Comparison of ENCODE assay signal across 15 mouse cellular contexts in genomic region chr2:101933301-101933700, GRCm38 (mm10).
"Had no signal": no experiment of that assay in that cellular context is flagged by ENCODE, and none has a peak within 500 bp of the region (broad histone marks: within the 10 kb centered on the region; RNA-seq: fewer than 3 reads in every experiment).

No protein-coding gene starts in this region.

- H3K4me3 ChIP-seq: kidney, embryonic 15.5 days; limb, embryonic 12.5 days; limb, embryonic 15.5 days; midbrain, embryonic 13.5 days; stomach, embryonic 15.5 days had no signal

- H3K4me2 ChIP-seq: kidney, embryonic 15.5 days; limb, embryonic 12.5 days; limb, embryonic 15.5 days; liver, embryonic 11.5 days; lung, embryonic 14.5 days; midbrain, embryonic 13.5 days; stomach, embryonic 15.5 days had no signal

- H3K27ac ChIP-seq: kidney, embryonic 15.5 days; limb, embryonic 12.5 days; limb, embryonic 15.5 days; liver, embryonic 14.5 days; macrophage; midbrain, embryonic 13.5 days; stomach, embryonic 15.5 days had no signal

- H3K27me3 ChIP-seq: kidney, embryonic 15.5 days; limb, embryonic 12.5 days; limb, embryonic 15.5 days; midbrain, embryonic 13.5 days; stomach, embryonic 15.5 days had no signal

- H3K36me3 ChIP-seq: kidney, embryonic 15.5 days; limb, embryonic 12.5 days; limb, embryonic 15.5 days; midbrain, embryonic 13.5 days; stomach, embryonic 15.5 days had no signal

- H3K4me1 ChIP-seq: kidney, embryonic 15.5 days; limb, embryonic 12.5 days; stomach, embryonic 15.5 days had no signal

- H3K9ac ChIP-seq: kidney, embryonic 15.5 days; limb, embryonic 12.5 days; limb, embryonic 15.5 days; liver, embryonic 14.5 days; liver, postnatal 0 days; lung, embryonic 14.5 days; midbrain, embryonic 13.5 days; stomach, embryonic 15.5 days had no signal

- ATAC-seq: liver, postnatal 0 days; lung, postnatal 0 days; midbrain, embryonic 13.5 days had no signal

- DNase-seq: kidney, postnatal 10 days; kidney, postnatal 36 days; left cerebral cortex, postnatal 4 days; liver, postnatal 0 days; lung, embryonic 14.5 days; thymus, postnatal 36 days had no signal

- H3K9me3 ChIP-seq: kidney, embryonic 15.5 days; limb, embryonic 12.5 days; limb, embryonic 15.5 days; midbrain, embryonic 13.5 days; stomach, embryonic 15.5 days had no signal
